Comparison of ENCODE assay signal across 16 mouse cellular contexts in the genomic region with DNA sequence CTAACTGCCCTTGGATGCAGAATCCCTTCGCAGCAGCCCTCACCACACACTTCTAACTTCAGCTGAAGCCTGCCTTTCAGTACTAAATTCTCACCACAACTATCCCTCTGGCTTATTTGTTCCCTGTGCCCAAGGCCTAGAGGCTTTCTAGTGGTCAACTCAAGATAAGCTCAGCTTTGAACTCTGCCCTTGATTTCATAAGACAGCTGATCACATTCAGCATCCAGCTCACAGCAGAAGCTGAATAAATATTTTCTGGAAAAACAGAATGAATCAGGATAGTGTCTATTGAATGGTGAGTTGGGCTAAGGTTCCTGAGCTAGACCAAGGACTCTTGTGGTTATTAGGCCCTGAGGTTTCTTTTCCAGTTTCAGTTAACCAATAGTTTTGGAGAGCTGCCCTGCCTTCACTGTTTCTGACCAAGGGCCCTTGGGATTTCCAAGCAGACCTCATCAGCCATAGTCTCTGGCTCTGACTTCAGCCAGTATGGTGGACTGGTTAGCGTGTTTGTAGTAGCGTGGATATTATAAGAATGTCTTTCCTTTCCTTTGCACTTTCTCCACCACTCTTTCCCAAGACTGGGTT.
"Had no signal": no experiment of that assay in that cellular context is flagged by ENCODE, and none has a peak within 500 bp of the region (broad histone marks: within the 10 kb centered on the region; RNA-seq: fewer than 3 reads in every experiment).

No protein-coding gene starts in this region.

- H3K4me3 ChIP-seq: kidney, embryonic 15.5 days; left cerebral cortex, adult 2 months; limb, embryonic 10.5 days; midbrain, embryonic 10.5 days; myocyte; neural tube, embryonic 15.5 days; stomach, embryonic 15.5 days had no signal

- H3K4me2 ChIP-seq: kidney, embryonic 15.5 days; neural tube, embryonic 15.5 days; stomach, embryonic 15.5 days had no signal

- DNase-seq: kidney, postnatal 14 days; lung, adult 2 months; lung, postnatal 10 days; lung, postnatal 4 days; midbrain, embryonic 14.5 days; retina, postnatal 1 day; thymus, adult 2 months; thymus, postnatal 25 days had no signal

- H3K27ac ChIP-seq: kidney, embryonic 15.5 days; left cerebral cortex, adult 2 months; limb, embryonic 10.5 days; liver, embryonic 14.5 days; midbrain, embryonic 10.5 days; neural tube, embryonic 15.5 days; stomach, embryonic 15.5 days had no signal

- H3K9me3 ChIP-seq: kidney, embryonic 15.5 days; limb, embryonic 10.5 days; midbrain, embryonic 10.5 days; neural tube, embryonic 15.5 days; stomach, embryonic 15.5 days had no signal

- H3K36me3 ChIP-seq: kidney, embryonic 15.5 days; limb, embryonic 10.5 days; midbrain, embryonic 10.5 days; neural tube, embryonic 15.5 days; stomach, embryonic 15.5 days had no signal

- H3K4me1 ChIP-seq: kidney, embryonic 15.5 days; neural tube, embryonic 15.5 days; stomach, embryonic 15.5 days had no signal

- H3K9ac ChIP-seq: kidney, embryonic 15.5 days; liver, embryonic 14.5 days; neural tube, embryonic 15.5 days; stomach, embryonic 15.5 days had no signal

- H3K27me3 ChIP-seq: kidney, embryonic 15.5 days; neural tube, embryonic 15.5 days; stomach, embryonic 15.5 days had no signal
